Mouse (Mus musculus) ES-Bruce4 (cell line): ENCODE results near the gene Wap.

ENCODE experiments used
- CTCF ChIP-seq: IDR thresholded peaks from one replicate; pipeline ENCODE4 v1.8.1; 2011; ENCODE audit warnings: low read depth, low read length
- EP300 ChIP-seq: IDR thresholded peaks from 2 replicates; pipeline ENCODE4 v1.6.1; 2011; ENCODE audit warnings: low read depth, low read length; ENCODE audit not compliant: insufficient read depth
- POLR2A ChIP-seq: IDR thresholded peaks from one replicate; pipeline ENCODE4 v1.8.1; 2011; ENCODE audit warnings: low read length; ENCODE audit not compliant: insufficient read depth

- TF ChIP-seq POLR2A, result no peak
- TF ChIP-seq EP300, result no peak
- TF ChIP-seq CTCF, result no peak
Observed at GRCm38 (mm10) chr11:6603887-6604603, 34.4 kb downstream of the Wap start.
